Mouse (Mus musculus) limb, embryonic 10.5 days (tissue): Measurements from ENCODE around the gene Rbfox3. TPM values are rescaled to one million over a fixed set of nuclear protein-coding genes. Genes with fewer than 3 reads are reported as not detected.

ENCODE experiments used
- DNase-seq: peaks from one replicate; pipeline ENCODE4 v3.0.0-alpha.2; 2017; ENCODE audit warnings: low spot score
- H3K27ac ChIP-seq: fragments of 300-500 bp; sonication (generic); 2 replicates; pipeline ENCODE4 v1.5.1; 2016; ENCODE audit warnings: mild to moderate bottlenecking
- H3K27me3 ChIP-seq: fragments of 300-500 bp; sonication (generic); 2 replicates; pipeline ENCODE4 v1.6.1; 2016; ENCODE audit warnings: low read depth, mild to moderate bottlenecking; ENCODE audit not compliant: poor library complexity, severe bottlenecking
- H3K36me3 ChIP-seq: fragments of 300-500 bp; sonication (generic); 2 replicates; pipeline ENCODE4 v1.6.1; 2016; ENCODE audit warnings: mild to moderate bottlenecking, moderate library complexity
- H3K4me1 ChIP-seq: fragments of 300-500 bp; sonication (generic); 2 replicates; pipeline ENCODE4 v1.6.1; 2016
- H3K4me3 ChIP-seq: fragments of 300-500 bp; sonication (generic); 2 replicates; pipeline ENCODE4 v1.5.1; 2016; ENCODE audit warnings: mild to moderate bottlenecking, moderate library complexity
- H3K9me3 ChIP-seq: fragments of 300-500 bp; sonication (generic); replicated peaks from 2 replicates; pipeline ENCODE4 v1.6.1; 2016; ENCODE audit warnings: mild to moderate bottlenecking
- WGBS: fragments of 180-500 bp; shearing (Covaris S2); methylation state at CpG from one replicate; pipeline ENCODE4 v1.1.7; 2016; 5-methylcytosine and 5-hydroxymethylcytosine counted together
- polyA plus RNA-seq: library from polyadenylated mRNA; unstranded; fragments of >200 nt; fragmentation: Nextera tagmentation; extraction: Ambion mirVana; gene quantifications from 2 replicates; pipeline ENCODE4 v1.2.1, GENCODE M21; 2016

Rbfox3 gene
- polyA plus RNA-seq, 1 experiment from 2014 or later, result 1.7 TPM

GRCm38 (mm10) chr11:118898643-118899042 lies 12.8 kb downstream of the Rbfox3 start:
- Histone ChIP-seq H3K9me3 (no peaks in the 10 kb centered on the region), H3K4me1 (peaks cover 54% of the 10 kb centered on the region), H3K27ac (no peak overlapping the region), H3K27me3 (peaks cover 43% of the 10 kb centered on the region), H3K36me3 (no peaks in the 10 kb centered on the region), H3K4me3 (no peak overlapping the region; the same call in 1 of the 2 replicates)
- no peak for DNase-seq
- 50% methylated on average over 11 of the region's 11 CpGs for WGBS

DNA sequence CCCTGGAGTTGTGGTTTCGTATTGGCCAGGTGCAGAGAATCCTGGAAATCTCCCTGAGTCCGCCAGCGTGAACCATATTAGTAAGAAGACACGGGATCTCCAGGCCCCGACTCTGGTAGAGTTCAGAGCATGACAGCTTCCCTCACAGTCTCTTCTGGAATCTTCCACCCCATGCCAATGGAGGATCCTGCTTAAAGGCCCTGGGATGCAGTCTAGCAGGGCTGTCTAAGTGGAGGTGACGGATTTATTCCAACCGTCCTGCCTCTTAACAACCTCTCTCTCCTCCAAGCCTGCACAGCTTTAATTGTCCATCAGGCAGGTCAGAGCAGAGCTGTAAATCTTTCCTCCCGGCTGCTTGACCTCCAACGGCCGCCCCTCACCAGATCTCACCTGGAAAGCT lies 13.2 kb downstream of the Rbfox3 start:
- Histone ChIP-seq H3K36me3 (no peaks in the 10 kb centered on the region), H3K27me3 (peaks cover 39% of the 10 kb centered on the region), H3K4me1 (peaks cover 54% of the 10 kb centered on the region), H3K4me3 (no peak overlapping the region; the same call in 1 of the 2 replicates), H3K9me3 (no peaks in the 10 kb centered on the region), H3K27ac (no peak overlapping the region)
- 32% methylated on average over 10 of the region's 10 CpGs for WGBS
- DNase-seq, result no peak

DNA sequence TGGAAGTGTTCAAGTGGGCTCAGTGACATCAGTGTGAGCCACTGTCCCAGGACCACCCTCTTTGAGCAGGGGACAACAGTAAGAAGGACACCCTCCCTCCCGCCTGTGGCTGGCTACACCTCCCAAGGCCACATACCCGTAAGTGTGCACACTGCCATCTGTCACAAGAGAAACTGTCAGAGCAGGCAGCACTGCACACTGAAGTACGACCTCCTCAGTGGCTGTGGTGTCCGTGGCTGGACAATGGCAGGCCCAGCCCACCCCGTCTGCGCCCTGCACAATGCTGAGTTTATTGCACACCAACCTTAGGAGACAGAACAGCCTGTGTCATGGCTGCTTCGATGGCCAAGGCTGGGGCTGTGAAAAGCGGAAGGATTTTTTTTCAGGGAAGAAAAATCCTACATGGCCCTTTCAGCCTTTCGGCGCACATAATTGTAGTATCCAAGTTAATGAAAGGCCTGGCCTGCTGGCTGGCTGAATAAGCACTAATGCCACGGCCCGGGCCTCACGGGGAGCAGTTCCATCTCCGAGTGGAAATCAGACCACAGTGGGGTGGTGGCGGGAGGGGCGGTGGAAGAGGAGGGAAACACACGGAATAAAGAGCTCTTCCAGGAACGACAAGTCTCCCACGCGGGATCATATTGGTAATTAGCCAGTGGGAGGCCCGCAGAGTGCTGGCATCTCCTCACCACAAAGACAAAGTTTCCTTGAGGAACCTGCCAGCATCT lies 14.1 kb downstream of the Rbfox3 start:
- peaks cover 54% of the 10 kb centered on the region for H3K4me1 ChIP-seq
- peaks cover 38% of the 10 kb centered on the region for H3K27me3 ChIP-seq
- no peaks in the 10 kb centered on the region for H3K9me3 ChIP-seq
- DNase-seq, result no peak
- no peaks in the 10 kb centered on the region for H3K36me3 ChIP-seq
- no peak overlapping the region for H3K27ac ChIP-seq
- H3K4me3 ChIP-seq, result no peak overlapping the region
- WGBS, result 72% methylated on average over 21 of the region's 21 CpGs

- WGBS, result 69% methylated on average over 16 of the region's 16 CpGs
- Histone ChIP-seq H3K4me1 (peaks cover 56% of the 10 kb centered on the region), H3K27ac (no peak overlapping the region), H3K36me3 (no peaks in the 10 kb centered on the region), H3K4me3 (no peak overlapping the region), H3K9me3 (no peaks in the 10 kb centered on the region), H3K27me3 (peaks cover 43% of the 10 kb centered on the region)
- no peak for DNase-seq
Observed at GRCm38 (mm10) chr11:118896032-118896675, 15.2 kb downstream of the Rbfox3 start.

DNA sequence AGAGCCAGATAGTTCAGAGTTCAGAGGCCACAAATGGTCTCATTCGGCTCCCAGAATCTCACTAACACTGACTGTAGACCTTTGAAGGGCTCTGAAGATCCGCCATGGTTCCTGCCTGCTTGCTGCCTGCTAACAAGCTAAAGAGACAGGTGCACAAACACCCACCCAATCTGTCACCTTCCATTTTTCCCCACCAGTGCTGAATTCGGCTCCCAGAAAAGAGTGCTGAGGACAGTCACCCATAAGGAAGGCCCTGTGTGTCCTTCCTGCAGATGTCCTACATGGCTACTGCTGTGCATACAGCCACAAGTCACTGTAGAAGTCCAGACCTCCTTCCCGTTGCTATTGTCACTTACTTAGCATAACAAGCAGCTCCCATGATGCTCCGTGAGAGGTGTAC lies 16.6 kb downstream of the Rbfox3 start:
- Histone ChIP-seq H3K9me3 (no peaks in the 10 kb centered on the region), H3K4me1 (peaks cover 49% of the 10 kb centered on the region)

GRCm38 (mm10) chr11:118894196-118894595 lies 17.2 kb downstream of the Rbfox3 start:
- Histone ChIP-seq H3K27me3 (peaks cover 36% of the 10 kb centered on the region), H3K4me3 (no peak overlapping the region), H3K36me3 (no peaks in the 10 kb centered on the region), H3K27ac (no peak overlapping the region), H3K4me1 (peaks cover 43% of the 10 kb centered on the region), H3K9me3 (no peaks in the 10 kb centered on the region)
- no peak for DNase-seq
- 89% methylated on average over 4 of the region's 4 CpGs for WGBS

More for the DNA sequence above, 16.6 kb downstream of the Rbfox3 start:
- H3K27me3 ChIP-seq, result peaks cover 37% of the 10 kb centered on the region
- H3K4me3 ChIP-seq, result no peak overlapping the region
- H3K36me3 ChIP-seq, result no peaks in the 10 kb centered on the region
- DNase-seq, result no peak
- no peak overlapping the region for H3K27ac ChIP-seq
- WGBS, result 85% methylated on average over 5 of the region's 5 CpGs

DNA sequence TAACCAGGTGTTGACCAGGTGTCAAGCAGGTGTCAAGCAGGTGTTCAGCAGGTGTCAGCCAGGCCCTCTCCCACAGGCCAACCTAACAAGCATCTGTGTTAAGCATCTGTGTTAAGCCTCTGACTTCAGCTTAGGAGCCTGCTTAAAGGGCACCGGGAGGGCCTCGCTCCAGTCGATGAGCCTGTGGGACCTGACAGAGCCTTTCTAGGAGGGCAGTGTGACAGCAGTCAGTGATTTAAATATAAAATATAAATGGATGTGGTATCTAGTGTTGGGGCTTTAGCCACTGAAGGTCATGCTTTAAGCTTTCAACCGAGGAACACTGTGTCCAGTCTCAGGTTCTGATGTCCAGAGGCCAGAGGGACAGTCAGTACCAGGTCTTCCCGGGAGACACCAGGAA lies 18.5 kb downstream of the Rbfox3 start:
- Histone ChIP-seq H3K27ac (no peak overlapping the region), H3K36me3 (no peaks in the 10 kb centered on the region), H3K4me3 (no peak overlapping the region), H3K4me1 (peaks cover 30% of the 10 kb centered on the region), H3K27me3 (peaks cover 44% of the 10 kb centered on the region), H3K9me3 (no peaks in the 10 kb centered on the region)
- no peak for DNase-seq
- 88% methylated on average over 5 of the region's 5 CpGs for WGBS

DNA sequence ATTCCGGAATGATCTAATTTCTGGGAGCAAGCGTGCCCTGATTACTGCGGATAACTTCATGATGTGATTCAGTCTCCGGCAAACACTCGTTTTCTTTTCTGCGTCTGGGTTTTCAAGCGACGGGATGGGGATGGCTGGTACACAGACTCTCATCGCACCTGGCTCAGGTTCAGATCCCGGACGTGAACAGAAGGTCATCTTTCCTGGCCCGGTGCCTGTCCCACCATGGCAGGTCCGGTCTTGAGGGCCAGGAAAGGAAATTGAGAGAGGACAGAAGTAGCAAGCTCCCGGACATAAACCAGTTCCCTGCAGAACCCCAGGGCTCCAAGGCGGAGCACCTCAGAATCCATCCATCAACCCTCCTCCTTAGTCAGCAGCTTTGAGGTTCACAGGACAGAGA lies 19.9 kb downstream of the Rbfox3 start:
- WGBS, result 83% methylated on average over 15 of the region's 15 CpGs
- H3K4me1 ChIP-seq, result peaks cover 16% of the 10 kb centered on the region
- H3K27me3 ChIP-seq, result peaks cover 44% of the 10 kb centered on the region
- no peak for DNase-seq
- H3K4me3 ChIP-seq, result no peak overlapping the region
- H3K36me3 ChIP-seq, result no peaks in the 10 kb centered on the region
- no peak overlapping the region for H3K27ac ChIP-seq
- no peaks in the 10 kb centered on the region for H3K9me3 ChIP-seq

GRCm38 (mm10) chr11:118890992-118891398 lies 20.4 kb downstream of the Rbfox3 start:
- 79% methylated on average over 16 of the region's 16 CpGs for WGBS
- H3K27me3 ChIP-seq, result peaks cover 41% of the 10 kb centered on the region
- peaks cover 11% of the 10 kb centered on the region for H3K4me1 ChIP-seq
- H3K9me3 ChIP-seq, result no peaks in the 10 kb centered on the region
- H3K27ac ChIP-seq, result no peak overlapping the region
- no peaks in the 10 kb centered on the region for H3K36me3 ChIP-seq
- H3K4me3 ChIP-seq, result no peak overlapping the region
- DNase-seq, result no peak

DNA sequence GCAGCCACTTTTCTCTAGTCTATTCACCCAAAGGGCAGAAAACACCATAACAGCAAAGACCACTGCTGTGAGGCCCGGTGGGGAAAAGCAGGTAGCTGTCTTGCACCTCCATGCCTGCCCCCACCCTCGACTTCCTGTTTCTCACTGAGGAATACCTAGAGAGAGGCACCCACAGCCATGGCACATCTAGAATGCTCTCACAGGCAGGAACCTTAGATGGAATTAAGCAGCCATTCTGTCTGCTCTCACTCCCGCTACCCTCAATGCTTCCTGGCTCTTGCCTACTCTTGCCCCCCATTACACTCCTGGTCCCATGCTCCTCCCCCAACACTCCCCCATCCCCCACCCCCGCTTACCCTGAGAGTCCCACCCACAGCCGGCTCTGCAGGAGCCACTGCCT lies 20.9 kb downstream of the Rbfox3 start:
- H3K4me1 ChIP-seq, result peaks cover 10% of the 10 kb centered on the region
- H3K36me3 ChIP-seq, result no peaks in the 10 kb centered on the region
- no peak overlapping the region for H3K4me3 ChIP-seq
- H3K9me3 ChIP-seq, result no peaks in the 10 kb centered on the region
- 61% methylated on average over 5 of the region's 5 CpGs for WGBS
- no peak for DNase-seq
- peaks cover 39% of the 10 kb centered on the region for H3K27me3 ChIP-seq
- H3K27ac ChIP-seq, result no peak overlapping the region

- 86% methylated on average over 4 of the region's 4 CpGs for WGBS
- no peak overlapping the region for H3K4me3 ChIP-seq
- no peak overlapping the region for H3K27ac ChIP-seq
- H3K27me3 ChIP-seq, result peaks cover 32% of the 10 kb centered on the region
- peaks cover 10% of the 10 kb centered on the region for H3K4me1 ChIP-seq
- DNase-seq, result no peak
- no peaks in the 10 kb centered on the region for H3K36me3 ChIP-seq
- H3K9me3 ChIP-seq, result no peaks in the 10 kb centered on the region
Observed at GRCm38 (mm10) chr11:118889500-118889899, 21.9 kb downstream of the Rbfox3 start.

DNA sequence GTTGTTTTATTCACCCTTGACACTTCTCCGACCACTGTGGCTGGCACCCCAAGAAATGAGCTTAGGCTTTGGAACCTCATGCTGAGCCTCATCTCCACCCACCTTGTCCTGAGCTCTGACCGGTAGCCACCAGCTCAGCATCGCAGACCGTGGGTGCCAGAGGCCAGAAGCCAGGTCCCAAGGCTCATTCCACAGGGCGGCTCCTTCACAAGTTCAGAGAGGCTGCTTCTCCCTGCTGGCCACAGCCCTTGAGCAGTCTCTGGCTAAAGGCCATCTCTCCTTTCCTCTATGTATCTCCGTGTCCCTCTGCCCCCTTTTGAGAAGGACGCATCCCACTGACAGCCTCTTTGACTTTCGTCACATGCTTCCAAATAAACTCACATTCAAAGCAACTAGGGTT lies 23.0 kb downstream of the Rbfox3 start:
- 78% methylated on average over 8 of the region's 8 CpGs for WGBS
- Histone ChIP-seq H3K27ac (no peak overlapping the region), H3K4me1 (peaks cover 10% of the 10 kb centered on the region), H3K9me3 (no peaks in the 10 kb centered on the region), H3K36me3 (no peaks in the 10 kb centered on the region), H3K4me3 (no peak overlapping the region), H3K27me3 (peaks cover 32% of the 10 kb centered on the region)
- no peak for DNase-seq

DNA sequence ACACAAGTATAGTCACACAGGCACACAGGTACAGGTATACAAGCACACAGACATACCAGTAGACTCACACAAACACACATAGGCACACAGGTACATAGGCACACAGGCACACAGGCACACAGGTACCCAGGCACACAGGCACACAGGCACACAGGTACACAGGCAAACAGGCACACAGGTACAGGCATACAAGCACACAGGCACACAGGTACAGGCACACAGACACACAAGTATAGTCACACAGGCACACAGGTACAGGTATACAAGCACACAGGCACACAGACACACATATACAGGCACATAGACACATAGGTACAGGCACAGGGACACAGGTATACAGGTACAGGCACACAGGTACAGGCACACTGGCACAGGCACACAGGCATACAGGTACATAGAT lies 24.2 kb downstream of the Rbfox3 start:
- Histone ChIP-seq H3K27ac (no peak overlapping the region), H3K4me3 (no peak overlapping the region), H3K4me1 (peaks cover 10% of the 10 kb centered on the region), H3K27me3 (peaks cover 36% of the 10 kb centered on the region), H3K36me3 (no peaks in the 10 kb centered on the region), H3K9me3 (no peaks in the 10 kb centered on the region)
- DNase-seq, result no peak
